Mouse (Mus musculus): ENCODE results near the gene Ifi209. TPM values are rescaled to one million over a fixed set of nuclear protein-coding genes. Genes with fewer than 3 reads are reported as not detected.
"Not testable (repeated sequence)": the region's sequence is repeated elsewhere in the genome, so short reads cannot be mapped to it uniquely, and the experiment has no call there.

Ifi209 gene
- polyA plus RNA-seq (2016; fragmentation: Nextera tagmentation; extraction: Ambion mirVana) = 0.19 and 0.35 TPM in 2 replicates

DNA sequence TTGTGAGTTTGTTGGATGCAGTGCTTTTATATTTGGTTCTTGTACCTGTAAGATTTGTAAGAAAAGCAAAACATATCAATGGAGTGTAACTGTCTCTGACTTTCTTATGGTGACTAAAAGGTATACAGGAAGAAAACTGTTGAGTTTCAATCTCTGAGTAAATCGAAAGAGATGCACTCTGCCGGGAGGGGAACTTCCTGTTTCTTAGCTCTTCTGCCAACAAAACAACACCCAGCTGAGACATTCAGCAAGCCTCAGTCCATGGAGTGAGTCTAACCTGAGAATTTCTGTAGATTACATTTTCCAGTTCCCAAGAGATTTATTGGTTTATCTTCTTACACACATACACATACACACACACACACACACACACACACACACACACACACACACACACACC is at the start of gene Ifi209:
Gene Ifi209, plus strand, starts transcription at position 296 of the 400 bp plus-strand sequence.
- not testable (repeated sequence) for ATAC-seq, H3K36me3 ChIP-seq, H3K27ac ChIP-seq

DNA sequence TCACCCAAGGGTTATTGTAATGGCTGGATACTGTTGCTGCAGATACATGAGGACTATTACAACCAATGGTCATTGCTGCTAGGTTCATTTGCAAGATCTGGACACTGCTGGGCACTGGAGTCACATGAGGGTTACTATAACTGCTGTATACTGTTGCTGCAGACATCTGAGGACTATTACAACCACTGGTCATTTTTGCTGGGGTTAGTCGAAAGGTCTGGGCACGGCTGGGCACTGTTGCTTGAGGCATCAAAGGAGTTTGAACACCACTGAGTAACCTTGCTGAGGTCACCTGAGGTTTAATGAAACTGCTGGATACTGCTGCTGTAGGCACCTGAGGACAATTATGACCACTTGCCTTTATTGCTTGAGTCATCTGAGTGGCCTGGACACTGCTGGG is 41.0 kb upstream of the Ifi209 start:
- not testable (repeated sequence) for ATAC-seq; H3K9me3 ChIP-seq (replicated peaks)
- WGBS (ENCODE audit: insufficient replicate concordance) = 80% methylated on average over 2 of the region's 2 CpGs

More for the DNA sequence above, at the start of gene Ifi209:
- 21% methylated on average over 2 of the region's 2 CpGs for WGBS (ENCODE audit: insufficient replicate concordance)
- not testable (repeated sequence) for H3K4me1 ChIP-seq; H3K4me2 ChIP-seq; H3K9ac ChIP-seq; H3K4me3 ChIP-seq; H3K27me3 ChIP-seq (replicated peaks); H3K9me3 ChIP-seq (replicated peaks)

DNA sequence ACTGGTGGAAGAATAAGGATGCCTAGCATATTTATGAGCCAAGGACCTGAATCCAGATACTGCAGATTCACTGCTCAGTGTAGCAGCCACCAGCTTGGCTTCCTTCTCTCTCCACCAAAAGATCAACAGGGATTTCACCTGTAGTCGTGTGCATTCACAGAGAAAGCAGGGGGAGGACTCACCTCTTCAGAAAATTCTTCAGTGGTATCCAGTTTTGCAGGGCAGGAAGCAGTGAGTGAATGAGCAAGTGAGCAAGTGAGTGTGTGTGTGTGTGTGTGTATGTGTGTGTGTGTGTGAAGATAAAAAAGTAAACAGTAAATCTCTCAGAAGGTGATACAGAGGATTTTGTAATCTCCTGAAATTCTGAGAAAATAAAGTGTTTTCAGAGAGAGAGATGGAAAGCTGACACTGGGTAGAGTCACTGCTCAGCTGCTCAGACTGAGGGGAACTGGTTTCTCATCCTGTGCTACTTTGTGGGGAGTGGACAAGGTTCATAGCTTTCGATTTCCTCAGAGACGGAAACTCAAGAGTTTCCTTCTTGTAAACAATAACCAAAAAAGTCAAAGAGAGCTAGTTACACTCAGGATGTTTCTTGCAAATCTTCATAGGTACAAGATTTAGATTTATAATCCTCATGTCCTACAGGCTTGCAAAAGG is 31.8 kb upstream of the Ifi209 start, which contains the start of gene Ifi213:
Gene Ifi213, minus strand, starts transcription at position 437 of the 657 bp plus-strand sequence.
- not testable (repeated sequence) for H3K27me3 ChIP-seq (replicated peaks); H3K4me3 ChIP-seq; H3K36me3 ChIP-seq; H3K27ac ChIP-seq; H3K4me1 ChIP-seq; H3K9me3 ChIP-seq (replicated peaks); H3K4me2 ChIP-seq; H3K9ac ChIP-seq; ATAC-seq
- 48% methylated on average over 3 of the region's 3 CpGs for WGBS (ENCODE audit: insufficient replicate concordance)

More for the DNA sequence above, 41.0 kb upstream of the Ifi209 start:
- H3K27ac ChIP-seq; H3K4me3 ChIP-seq; H3K4me1 ChIP-seq; H3K27me3 ChIP-seq (replicated peaks); H3K9ac ChIP-seq; H3K36me3 ChIP-seq; H3K4me2 ChIP-seq: not testable (repeated sequence)

DNA sequence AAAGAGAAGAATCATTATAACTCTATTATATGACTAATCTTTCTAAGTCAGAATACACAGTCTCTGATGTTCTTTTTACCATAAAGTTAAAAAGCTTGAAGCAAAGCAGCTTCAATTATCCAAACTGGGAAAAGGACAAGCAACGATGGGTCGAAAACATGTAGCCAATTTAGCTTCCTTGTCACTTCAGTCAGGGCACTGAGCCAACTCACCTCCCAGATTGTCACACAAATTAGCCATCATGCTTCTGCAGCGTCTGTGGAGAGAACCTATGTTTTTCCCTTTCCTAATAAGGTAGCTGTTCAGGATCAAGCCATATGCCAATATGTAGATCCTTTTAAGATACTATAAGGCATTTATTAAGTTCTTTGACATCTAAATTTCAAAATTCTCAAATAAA is 20.4 kb upstream of the Ifi209 start:
- 70% methylated on average over 3 of the region's 3 CpGs for WGBS (ENCODE audit: insufficient replicate concordance)
- not testable (repeated sequence) for ATAC-seq, H3K9ac ChIP-seq

DNA sequence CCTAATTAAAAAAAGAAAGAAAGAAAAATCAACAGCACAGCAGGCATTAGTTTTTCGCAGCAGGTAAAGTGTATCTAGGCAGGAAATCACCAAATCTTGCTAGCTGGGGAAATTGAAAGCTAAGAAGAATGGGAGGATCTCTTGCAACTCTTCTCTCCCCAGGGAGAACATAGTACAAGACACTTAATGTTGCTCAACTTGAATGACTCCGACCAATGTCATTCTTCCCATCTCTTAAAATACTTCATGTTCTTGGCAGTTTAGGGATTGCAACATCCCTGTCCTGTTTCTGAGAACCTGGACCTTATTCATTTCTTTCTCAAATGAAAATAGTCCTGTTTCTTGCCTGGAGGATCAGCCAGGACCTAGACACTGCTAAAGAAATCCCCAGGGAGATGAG is 8.5 kb upstream of the Ifi209 start:
- H3K9me3 ChIP-seq (replicated peaks); H3K4me3 ChIP-seq; H3K9ac ChIP-seq; H3K27ac ChIP-seq; H3K4me2 ChIP-seq; H3K36me3 ChIP-seq; H3K27me3 ChIP-seq (replicated peaks); H3K4me1 ChIP-seq; ATAC-seq: not testable (repeated sequence)
- 54% methylated on average over 2 of the region's 2 CpGs for WGBS (ENCODE audit: insufficient replicate concordance)

More for the DNA sequence above, 20.4 kb upstream of the Ifi209 start:
- H3K36me3 ChIP-seq; H3K27ac ChIP-seq; H3K4me1 ChIP-seq; H3K4me3 ChIP-seq; H3K27me3 ChIP-seq (replicated peaks); H3K9me3 ChIP-seq (replicated peaks); H3K4me2 ChIP-seq: not testable (repeated sequence)

DNA sequence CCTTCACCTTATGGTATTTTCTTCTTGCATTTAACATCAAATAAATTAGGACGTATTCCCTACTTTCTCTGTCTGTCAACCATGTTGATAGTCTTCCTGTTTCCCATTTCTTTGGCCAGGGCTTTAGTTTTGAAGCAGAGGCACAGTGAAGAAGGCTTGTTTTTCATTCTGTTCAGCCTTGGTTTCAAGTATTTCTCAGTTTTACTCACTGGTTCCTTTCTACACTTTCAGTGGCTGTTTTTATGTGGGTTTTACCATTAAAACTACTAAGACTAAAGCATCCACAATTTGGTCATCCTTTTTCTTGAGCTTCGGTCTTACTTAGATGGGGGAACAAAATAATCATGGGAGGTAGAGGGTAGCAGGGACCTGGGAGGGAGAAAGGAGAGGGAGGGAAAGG is 6.7 kb upstream of the Ifi209 start:
- H3K27ac ChIP-seq = no peak overlapping the region
- no peak overlapping the region for H3K9ac ChIP-seq
- H3K9me3 ChIP-seq (replicated peaks) = no peaks in the 10 kb centered on the region
- H3K4me2 ChIP-seq = no peak overlapping the region
- no peak for ATAC-seq
- H3K4me1 ChIP-seq = no peaks in the 10 kb centered on the region
- WGBS (ENCODE audit: insufficient replicate concordance) = 69% methylated on average over 2 of the region's 2 CpGs
- no peaks in the 10 kb centered on the region for H3K27me3 ChIP-seq (replicated peaks)
- H3K36me3 ChIP-seq = no peaks in the 10 kb centered on the region
- H3K4me3 ChIP-seq = no peak overlapping the region

DNA sequence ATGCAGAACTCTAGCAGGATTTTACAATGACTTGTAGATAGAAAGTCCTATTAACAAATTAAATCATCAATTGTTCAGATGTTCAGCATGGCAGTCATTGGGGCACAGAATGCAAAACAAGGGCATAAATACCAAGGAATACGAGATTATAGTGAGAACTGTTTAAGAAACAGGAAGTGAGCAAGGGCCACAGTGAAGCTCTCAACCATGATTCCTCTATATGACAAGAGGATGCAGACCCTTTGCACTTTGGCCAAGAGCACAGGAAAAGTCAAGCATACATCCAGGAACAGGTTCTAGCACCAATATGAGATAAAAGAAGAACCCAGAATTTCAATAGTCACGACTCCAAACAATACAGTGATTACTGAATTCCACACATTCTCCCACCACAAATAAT is 4.0 kb upstream of the Ifi209 start:
- ATAC-seq = no peak

DNA sequence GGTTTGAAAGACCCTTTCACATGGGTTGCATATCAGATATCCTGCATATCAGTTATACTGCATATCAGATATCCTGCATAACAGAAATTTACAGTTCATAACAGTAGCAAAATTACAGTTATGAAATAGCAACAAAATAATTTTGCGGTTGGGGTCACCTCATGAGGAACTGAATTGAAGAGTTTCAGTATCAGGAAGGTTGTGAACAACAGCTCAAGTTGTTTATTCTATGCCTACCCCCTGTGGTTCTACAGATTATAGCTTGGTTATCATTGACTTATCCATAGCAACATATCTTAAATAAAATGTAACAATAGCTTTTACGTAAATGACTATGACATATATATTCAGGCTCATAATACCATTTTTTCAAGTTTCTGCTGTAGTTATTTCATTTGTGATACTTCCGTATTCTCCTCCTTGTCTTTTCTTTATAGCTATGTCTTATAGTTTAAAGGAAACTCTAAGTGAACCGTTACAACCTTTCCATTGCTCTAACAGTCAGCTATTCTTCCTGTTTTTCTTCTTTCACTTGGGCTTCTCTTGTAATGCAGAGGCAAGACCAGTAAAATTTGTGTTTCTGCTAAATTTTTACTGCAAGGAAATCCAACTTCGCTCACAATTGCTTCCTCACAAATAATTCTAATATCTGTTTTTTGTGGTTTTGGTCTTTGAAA is 3.4 kb downstream of the Ifi209 start:
- Histone ChIP-seq H3K4me2 (no peak overlapping the region), H3K9ac (no peak overlapping the region), H3K27ac (no peak overlapping the region), H3K27me3 (replicated peaks) (no peaks in the 10 kb centered on the region), H3K4me3 (no peak overlapping the region), H3K36me3 (no peaks in the 10 kb centered on the region), H3K9me3 (replicated peaks) (no peaks in the 10 kb centered on the region), H3K4me1 (no peaks in the 10 kb centered on the region)
- ATAC-seq = no peak
- 63% methylated on average over 5 of the region's 5 CpGs for WGBS (ENCODE audit: insufficient replicate concordance)

More for the DNA sequence above, 4.0 kb upstream of the Ifi209 start:
- H3K27ac ChIP-seq = no peak overlapping the region
- 41% methylated on average over 2 of the region's 2 CpGs for WGBS (ENCODE audit: insufficient replicate concordance)
- H3K4me2 ChIP-seq = no peak overlapping the region
- H3K27me3 ChIP-seq (replicated peaks) = no peaks in the 10 kb centered on the region
- H3K4me3 ChIP-seq = no peak overlapping the region
- H3K9ac ChIP-seq = no peak overlapping the region
- no peaks in the 10 kb centered on the region for H3K4me1 ChIP-seq
- H3K36me3 ChIP-seq = no peaks in the 10 kb centered on the region
- no peaks in the 10 kb centered on the region for H3K9me3 ChIP-seq (replicated peaks)

DNA sequence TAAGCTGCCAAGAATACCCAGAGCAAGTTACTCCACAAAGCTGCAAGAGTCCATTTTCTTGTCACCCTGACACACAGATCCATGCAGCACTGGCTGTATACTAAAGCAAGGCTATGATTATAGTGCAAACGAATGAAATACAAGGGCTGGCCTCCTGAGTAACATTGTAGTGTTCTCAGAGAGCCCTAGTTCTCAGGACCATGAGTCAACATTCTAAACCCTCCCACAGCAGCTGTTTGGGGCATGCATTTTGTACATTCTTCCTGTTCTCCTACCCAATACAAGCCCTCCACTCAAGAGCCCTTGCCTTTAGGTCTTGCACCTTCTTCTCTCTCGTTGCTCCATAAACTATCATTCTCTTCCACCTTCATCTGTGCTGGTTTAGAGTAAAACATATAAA is 14.7 kb downstream of the Ifi209 start:
- no peak for ATAC-seq
- no peaks in the 10 kb centered on the region for H3K36me3 ChIP-seq
- no peaks in the 10 kb centered on the region for H3K4me1 ChIP-seq
- H3K27ac ChIP-seq = no peak overlapping the region
- no peaks in the 10 kb centered on the region for H3K9me3 ChIP-seq (replicated peaks)
- no peak overlapping the region for H3K9ac ChIP-seq
- 49% methylated on average over 2 of the region's 2 CpGs for WGBS (ENCODE audit: insufficient replicate concordance)
- no peaks in the 10 kb centered on the region for H3K27me3 ChIP-seq (replicated peaks)
- no peak overlapping the region for H3K4me2 ChIP-seq
- H3K4me3 ChIP-seq = no peak overlapping the region

DNA sequence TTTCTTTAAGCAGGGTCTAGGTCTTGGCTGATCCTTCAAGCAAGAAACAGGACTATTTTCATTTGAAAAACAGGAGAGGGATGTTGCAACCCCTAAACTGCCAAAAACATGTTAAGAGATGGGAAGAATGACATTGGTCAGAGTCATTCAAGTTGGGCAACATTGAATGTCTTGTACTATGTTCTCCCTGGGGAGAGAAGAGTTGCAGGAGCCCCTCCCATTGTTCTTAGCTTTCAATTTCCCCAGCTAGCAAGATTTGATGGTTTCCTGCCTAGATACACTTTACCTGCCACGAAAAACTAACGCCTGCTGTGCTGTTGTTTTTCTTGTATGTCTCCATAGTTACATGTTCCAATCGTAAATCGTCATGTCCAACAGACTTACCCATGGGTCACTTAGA is 27.3 kb downstream of the Ifi209 start:
- ATAC-seq = no peak
- Histone ChIP-seq H3K4me3 (no peak overlapping the region), H3K36me3 (no peaks in the 10 kb centered on the region), H3K9me3 (replicated peaks) (no peaks in the 10 kb centered on the region), H3K27me3 (replicated peaks) (no peaks in the 10 kb centered on the region), H3K4me2 (no peak overlapping the region), H3K9ac (no peak overlapping the region), H3K4me1 (no peaks in the 10 kb centered on the region), H3K27ac (no peak overlapping the region)
- 63% methylated on average over 4 of the region's 4 CpGs for WGBS (ENCODE audit: insufficient replicate concordance)

DNA sequence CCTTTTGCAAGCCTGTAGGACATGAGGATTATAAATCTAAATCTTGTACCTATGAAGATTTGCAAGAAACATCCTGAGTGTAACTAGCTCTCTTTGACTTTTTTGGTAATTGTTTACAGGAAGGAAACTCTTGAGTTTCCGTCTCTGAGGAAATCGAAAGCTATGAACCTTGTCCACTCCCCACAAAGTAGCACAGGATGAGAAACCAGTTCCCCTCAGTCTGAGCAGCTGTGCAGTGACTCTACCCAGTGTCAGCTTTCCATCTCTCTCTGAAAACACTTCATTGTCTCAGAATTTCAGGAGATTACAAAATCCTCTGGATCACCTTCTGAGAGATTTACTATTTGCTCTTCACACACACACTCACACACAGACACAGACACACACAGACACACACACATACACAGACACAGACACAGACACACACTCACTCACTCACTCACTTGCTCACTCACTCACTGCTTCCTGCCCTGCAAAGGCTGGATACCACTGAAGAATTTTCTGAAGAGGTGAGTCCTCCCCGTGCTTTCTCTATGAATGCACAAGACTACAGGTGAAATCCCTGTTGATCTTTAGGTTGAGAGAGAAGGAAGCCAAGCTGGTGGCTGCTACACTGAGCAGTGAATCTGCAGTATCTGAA is 42.9 kb downstream of the Ifi209 start, which contains the start of gene Ifi208:
Gene Ifi208, plus strand, starts transcription at position 218 of the 640 bp plus-strand sequence.
- H3K27me3 ChIP-seq (replicated peaks); H3K36me3 ChIP-seq; H3K9ac ChIP-seq; H3K4me1 ChIP-seq; H3K4me3 ChIP-seq; H3K9me3 ChIP-seq (replicated peaks); ATAC-seq; H3K4me2 ChIP-seq; H3K27ac ChIP-seq: not testable (repeated sequence)
- 23% methylated on average over 3 of the region's 3 CpGs for WGBS (ENCODE audit: insufficient replicate concordance)

DNA sequence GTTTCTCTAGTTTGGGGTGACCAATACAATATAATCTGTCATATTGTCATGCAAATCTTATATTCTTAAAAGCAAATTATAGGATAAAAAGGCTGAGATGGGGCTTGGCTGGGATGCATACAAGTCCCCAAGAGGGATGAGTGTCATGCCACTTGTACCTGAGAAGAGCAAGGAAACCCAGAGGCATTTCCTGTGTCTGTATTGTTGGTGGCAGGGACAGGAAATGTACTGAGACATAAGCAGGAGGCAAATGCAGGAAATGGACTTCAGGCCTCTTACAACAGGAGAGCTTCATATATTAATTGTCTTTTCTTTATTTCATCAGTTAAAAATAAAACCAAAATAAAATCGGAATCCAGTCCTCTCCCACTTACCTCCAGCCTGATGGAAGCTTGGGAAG is 47.9 kb downstream of the Ifi209 start:
- WGBS (ENCODE audit: insufficient replicate concordance) = 76% methylated on average over 1 of the region's 1 CpGs
- H3K9ac ChIP-seq; H3K27me3 ChIP-seq (replicated peaks); H3K4me3 ChIP-seq; H3K36me3 ChIP-seq; H3K9me3 ChIP-seq (replicated peaks); ATAC-seq; H3K27ac ChIP-seq; H3K4me1 ChIP-seq; H3K4me2 ChIP-seq: not testable (repeated sequence)

All from liver, embryonic 12.5 days (tissue).